Mouse (Mus musculus) neural tube, embryonic 14.5 days (tissue): Measurements from ENCODE around the gene Pnkp. TPM values are rescaled to one million over a fixed set of nuclear protein-coding genes. Genes with fewer than 3 reads are reported as not detected.
"Not testable (repeated sequence)": the region's sequence is repeated elsewhere in the genome, so short reads cannot be mapped to it uniquely, and the experiment has no call there.

ENCODE experiments used
- ATAC-seq: fragments of 200-750 bp; cut with Nextera tagmentation; 2 replicates; pipeline ENCODE4 v1.8.0; 2017; ENCODE audit warnings: low read depth, mild to moderate bottlenecking, moderate TSS enrichment, moderate library complexity
- H3K27ac ChIP-seq: fragments of 300-500 bp; sonication (generic); 2 replicates; pipeline ENCODE4 v1.5.1; 2014; ENCODE audit warnings: low read depth, mild to moderate bottlenecking, control low read depth, low read length, moderate library complexity, mixed read lengths
- H3K27me3 ChIP-seq: fragments of 300-500 bp; sonication (generic); 2 replicates; pipeline ENCODE4 v1.6.1; 2014; ENCODE audit warnings: low read length; ENCODE audit not compliant: control insufficient read depth, insufficient read depth
- H3K36me3 ChIP-seq: fragments of 300-500 bp; sonication (generic); 2 replicates; pipeline ENCODE4 v1.6.1; 2014; ENCODE audit warnings: low read length, mixed read lengths; ENCODE audit not compliant: control insufficient read depth, insufficient read depth
- H3K4me1 ChIP-seq: fragments of 300-500 bp; sonication (generic); 2 replicates; pipeline ENCODE4 v1.6.1; 2014; ENCODE audit warnings: low read length; ENCODE audit not compliant: control insufficient read depth, insufficient read depth
- H3K4me2 ChIP-seq: fragments of 300-500 bp; sonication (generic); 2 replicates; pipeline ENCODE4 v1.6.1; 2014; ENCODE audit warnings: mild to moderate bottlenecking, low read depth, low read length, control low read depth
- H3K4me3 ChIP-seq: fragments of 300-500 bp; sonication (generic); 2 replicates; pipeline ENCODE4 v1.5.1; 2014; ENCODE audit warnings: low read depth, low read length, control low read depth, mixed read lengths
- H3K9ac ChIP-seq: fragments of 300-500 bp; sonication (generic); replicated peaks from 2 replicates; pipeline ENCODE4 v1.6.1; 2014; ENCODE audit warnings: low read depth, mild to moderate bottlenecking, control low read depth, low read length, mixed read lengths
- H3K9me3 ChIP-seq: fragments of 300-500 bp; sonication (generic); 2 replicates; pipeline ENCODE4 v1.6.1; 2016; ENCODE audit warnings: low read length; ENCODE audit not compliant: control insufficient read depth
- WGBS: fragments of 180-500 bp; shearing (Covaris S2); extraction: QIAGEN DNeasy Blood & Tissue Kit; methylation state at CpG from one replicate; pipeline ENCODE4 v1.1.7; 2014; 5-methylcytosine and 5-hydroxymethylcytosine counted together
- polyA plus RNA-seq: library from polyadenylated mRNA; unstranded; fragments of >200 nt; fragmentation: Nextera tagmentation; extraction: Ambion mirVana; gene quantifications from 2 replicates; pipeline ENCODE4 v1.2.1, GENCODE M21; 2014

Gene Pnkp
- polyA plus RNA-seq, 1 experiment from 2014 or later: 27.1 TPM

- Histone ChIP-seq H3K4me1 (peaks cover 37% of the 10 kb centered on the region), H3K4me2 (peak overlapping the region; percentile 100), H3K9ac (peak overlapping the region; percentile 99), H3K27ac (peak overlapping the region; percentile 100), H3K4me3 (peak overlapping the region; percentile 98), H3K9me3 (no peaks in the 10 kb centered on the region), H3K36me3 (peaks cover 18% of the 10 kb centered on the region), H3K27me3 (peaks cover 2% of the 10 kb centered on the region; the same call in 1 of the 2 replicates)
- ATAC-seq: peak; percentile 15
- under 1% methylated on average over 58 of the region's 108 CpGs for WGBS
Observed at GRCm38 (mm10) chr7:44868919-44869696, 12.2 kb downstream of the Pnkp start.

- peaks cover 10% of the 10 kb centered on the region; the same call in 1 of the 2 replicates for H3K36me3 ChIP-seq
- peaks cover 37% of the 10 kb centered on the region for H3K4me1 ChIP-seq
- H3K9me3 ChIP-seq: no peaks in the 10 kb centered on the region
- H3K4me2 ChIP-seq: peak within 1 kb of the TSS; percentile 100
- peaks cover 2% of the 10 kb centered on the region; the same call in 1 of the 2 replicates for H3K27me3 ChIP-seq
- peak within 1 kb of the TSS; percentile 99 for H3K9ac ChIP-seq
- 10% methylated on average over 29 of the region's 29 CpGs for WGBS
- ATAC-seq: peak; percentile 94
- H3K27ac ChIP-seq: peak within 1 kb of the TSS; percentile 100
- peak within 1 kb of the TSS; percentile 98 for H3K4me3 ChIP-seq
Observed at GRCm38 (mm10) chr7:44869697-44870528, 13.0 kb downstream of the Pnkp start, which contains the start of gene Ptov1. Ptov1 (minus strand) TSS chr7:44869788.

- Histone ChIP-seq H3K9ac (peak overlapping the region; percentile 35; the same call in 1 of the 2 replicates), H3K4me1 (peaks cover 35% of the 10 kb centered on the region), H3K4me3 (peak overlapping the region; percentile 98), H3K27me3 (peaks cover 2% of the 10 kb centered on the region; the same call in 1 of the 2 replicates), H3K36me3 (peaks cover 5% of the 10 kb centered on the region; the same call in 1 of the 2 replicates), H3K9me3 (no peaks in the 10 kb centered on the region), H3K4me2 (peak overlapping the region; percentile 100), H3K27ac (peak overlapping the region; percentile 100)
- 83% methylated on average over 6 of the region's 6 CpGs for WGBS
- no peak for ATAC-seq
Observed at GRCm38 (mm10) chr7:44870614-44871013, 13.7 kb downstream of the Pnkp start.

GRCm38 (mm10) chr7:44871181-44871580 lies 14.2 kb downstream of the Pnkp start:
- 0 out of 2 replicates have a peak, but pooled peaks cover 5% of the 10 kb centered on the region for H3K36me3 ChIP-seq
- 33% methylated on average over 1 of the region's 1 CpGs for WGBS
- no peak overlapping the region for H3K27ac ChIP-seq
- no peak for ATAC-seq
- no peak overlapping the region for H3K4me2 ChIP-seq
- peaks cover 30% of the 10 kb centered on the region for H3K4me1 ChIP-seq
- no peak overlapping the region for H3K9ac ChIP-seq
- no peaks in the 10 kb centered on the region for H3K9me3 ChIP-seq
- H3K4me3 ChIP-seq: no peak overlapping the region
- H3K27me3 ChIP-seq: peaks cover 2% of the 10 kb centered on the region; the same call in 1 of the 2 replicates

- H3K27ac ChIP-seq, H3K4me3 ChIP-seq, H3K36me3 ChIP-seq, H3K9ac ChIP-seq, H3K4me2 ChIP-seq, ATAC-seq, H3K27me3 ChIP-seq, H3K9me3 ChIP-seq: not testable (repeated sequence)
- WGBS: 88% methylated on average over 2 of the region's 2 CpGs
- H3K4me1 ChIP-seq: peaks cover 24% of the 10 kb centered on the region
Observed at GRCm38 (mm10) chr7:44871774-44872173, 14.8 kb downstream of the Pnkp start.

- H3K27me3 ChIP-seq: no peaks in the 10 kb centered on the region
- H3K27ac ChIP-seq: no peak overlapping the region
- no peak overlapping the region for H3K4me3 ChIP-seq
- H3K4me2 ChIP-seq: no peak overlapping the region
- H3K4me1 ChIP-seq: no peaks in the 10 kb centered on the region
- H3K9ac ChIP-seq: no peak overlapping the region
- 90% methylated on average over 14 of the region's 14 CpGs for WGBS
- ATAC-seq: no peak
- H3K9me3 ChIP-seq: no peaks in the 10 kb centered on the region
- peaks cover 61% of the 10 kb centered on the region for H3K36me3 ChIP-seq
Observed at GRCm38 (mm10) chr7:44877833-44878232, 20.9 kb downstream of the Pnkp start.

- Histone ChIP-seq H3K27me3 (no peaks in the 10 kb centered on the region), H3K4me1 (no peaks in the 10 kb centered on the region), H3K9me3 (no peaks in the 10 kb centered on the region), H3K9ac (no peak overlapping the region), H3K4me2 (no peak overlapping the region), H3K4me3 (no peak overlapping the region), H3K36me3 (peaks cover 74% of the 10 kb centered on the region), H3K27ac (no peak overlapping the region)
- 93% methylated on average over 3 of the region's 3 CpGs for WGBS
- no peak for ATAC-seq
Observed at GRCm38 (mm10) chr7:44883036-44883435, 26.1 kb downstream of the Pnkp start.

GRCm38 (mm10) chr7:44884637-44885036 lies 27.7 kb downstream of the Pnkp start:
- Histone ChIP-seq H3K4me2 (no peak overlapping the region), H3K36me3 (peaks cover 63% of the 10 kb centered on the region), H3K4me1 (0 out of 2 replicates have a peak, but pooled peaks cover 3% of the 10 kb centered on the region), H3K9me3 (no peaks in the 10 kb centered on the region), H3K27ac (no peak overlapping the region), H3K27me3 (no peaks in the 10 kb centered on the region), H3K4me3 (no peak overlapping the region), H3K9ac (no peak overlapping the region)
- ATAC-seq: no peak
- 100% methylated on average over 5 of the region's 5 CpGs for WGBS
